Mouse (Mus musculus) cortical plate, adult 2 months (tissue): ENCODE results near the gene Clhc1. TPM values are rescaled to one million over a fixed set of nuclear protein-coding genes. Genes with fewer than 3 reads are reported as not detected.

Experiments
- H3K27ac ChIP-seq: fragments of 200-500 bp; 2 replicates; pipeline ENCODE4 v1.5.1; 2012; ENCODE audit warnings: low read length, control low read depth, inconsistent platforms; ENCODE audit not compliant: insufficient read depth
- H3K4me1 ChIP-seq: fragments of 200-500 bp; 2 replicates; pipeline ENCODE4 v1.6.1; 2011; ENCODE audit warnings: low read length; ENCODE audit not compliant: control insufficient read depth, insufficient read depth
- H3K4me3 ChIP-seq: fragments of 200-500 bp; 2 replicates; pipeline ENCODE4 v1.5.1; 2011; ENCODE audit warnings: mild to moderate bottlenecking, low read length, control low read depth; ENCODE audit not compliant: insufficient read depth
- CTCF ChIP-seq: fragments of 200-500 bp; IDR thresholded peaks from 2 replicates; pipeline ENCODE4 v1.5.1; 2011; ENCODE audit warnings: mild to moderate bottlenecking, control low read depth, low read length; ENCODE audit not compliant: insufficient read depth; ENCODE audit errors: extremely low read depth
- POLR2A ChIP-seq: fragments of 200-500 bp; IDR thresholded peaks from 2 replicates; pipeline ENCODE4 v1.6.1; 2011; ENCODE audit warnings: mild to moderate bottlenecking, low read length, control low read depth; ENCODE audit not compliant: insufficient read depth; ENCODE audit errors: extremely low read depth
- polyA plus RNA-seq: library from polyadenylated mRNA; depleted of rRNA; stranded (reverse); fragments of >200 nt; gene quantifications from 2 replicates; pipeline ENCODE4 v1.2.3, GENCODE M21; 2012; rRNA removed

Gene Clhc1
- polyA plus RNA-seq, 1 experiment = 0.13 TPM

- Histone ChIP-seq H3K27ac (no peak overlapping the region), H3K4me1 (no peaks in the 10 kb centered on the region), H3K4me3 (no peak overlapping the region)
- TF ChIP-seq POLR2A (no peak), CTCF (no peak)
Observed at GRCm38 (mm10) chr11:29607465-29607990, 59.8 kb downstream of the Clhc1 start.

DNA sequence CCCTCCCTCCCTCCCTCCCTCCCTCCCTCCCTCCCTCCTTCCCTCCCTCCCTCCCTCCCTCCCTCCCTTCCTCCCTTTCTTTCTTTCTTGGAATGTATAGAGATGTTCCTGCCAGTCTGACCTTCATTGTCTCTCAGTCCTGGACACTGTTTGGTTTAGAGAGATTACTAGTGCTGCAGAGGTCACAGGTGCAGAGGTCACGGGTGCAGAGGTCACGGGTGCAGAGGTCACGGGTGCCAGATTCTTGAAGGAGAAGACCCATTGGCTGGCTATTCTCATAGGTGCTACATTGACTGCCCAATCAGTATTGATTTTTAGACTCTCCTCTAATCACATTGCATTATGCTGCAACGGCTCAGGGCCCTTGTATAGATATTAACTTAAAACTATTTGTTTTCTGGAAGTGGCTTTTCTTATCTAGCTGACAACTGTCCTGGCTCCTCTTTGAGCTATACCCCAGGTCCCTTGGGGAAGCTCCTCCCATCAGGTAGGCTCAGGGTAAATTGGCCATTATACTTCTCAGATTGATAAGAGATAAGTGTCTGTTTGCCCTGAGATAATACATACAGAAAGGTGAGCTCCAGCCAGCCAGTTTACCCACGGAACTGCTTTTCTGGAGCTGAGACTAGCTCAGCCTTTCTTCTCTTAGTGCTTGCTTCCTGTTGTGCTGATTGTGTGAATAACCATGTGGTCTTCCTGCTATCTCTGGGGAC, 62.2 kb downstream of the Clhc1 start:
- H3K27ac ChIP-seq = no peak overlapping the region
- TF ChIP-seq CTCF (no peak), POLR2A (no peak)

GRCm38 (mm10) chr11:29612007-29612406, 64.3 kb downstream of the Clhc1 start:
- no peak overlapping the region for H3K4me3 ChIP-seq
- H3K27ac ChIP-seq = no peak overlapping the region
- TF ChIP-seq CTCF = no peak
- TF ChIP-seq POLR2A = no peak
- no peaks in the 10 kb centered on the region for H3K4me1 ChIP-seq

More for the DNA sequence above, 62.2 kb downstream of the Clhc1 start:
- Histone ChIP-seq H3K4me1 (no peaks in the 10 kb centered on the region), H3K4me3 (no peak overlapping the region)

DNA sequence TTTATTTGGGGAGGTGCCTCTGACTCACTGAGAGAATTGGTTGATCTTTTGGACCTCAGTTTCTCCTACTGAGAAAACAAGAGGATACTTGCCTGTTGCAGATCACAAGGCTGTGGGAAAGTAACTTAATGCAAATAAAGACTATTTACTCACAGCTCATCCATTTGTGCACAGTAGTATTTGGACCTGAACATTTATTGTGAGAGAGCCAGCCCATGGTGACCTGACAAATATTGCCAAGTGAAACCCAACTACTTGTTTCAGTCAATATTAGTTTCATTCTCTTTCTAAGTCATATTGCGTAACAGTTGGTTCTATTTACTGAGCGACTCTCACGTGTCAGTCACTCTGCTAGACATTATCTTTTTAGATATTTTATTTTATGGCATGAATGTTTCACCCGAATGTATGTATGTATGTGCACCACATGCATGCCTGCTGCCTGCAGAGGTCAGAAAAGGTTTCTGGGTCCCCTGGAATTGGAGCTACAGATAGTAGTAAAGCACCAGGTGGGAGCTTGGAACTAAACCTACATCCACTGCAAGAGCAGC, 65.5 kb downstream of the Clhc1 start:
- TF ChIP-seq CTCF = no peak
- TF ChIP-seq POLR2A = no peak
- no peaks in the 10 kb centered on the region for H3K4me1 ChIP-seq

DNA sequence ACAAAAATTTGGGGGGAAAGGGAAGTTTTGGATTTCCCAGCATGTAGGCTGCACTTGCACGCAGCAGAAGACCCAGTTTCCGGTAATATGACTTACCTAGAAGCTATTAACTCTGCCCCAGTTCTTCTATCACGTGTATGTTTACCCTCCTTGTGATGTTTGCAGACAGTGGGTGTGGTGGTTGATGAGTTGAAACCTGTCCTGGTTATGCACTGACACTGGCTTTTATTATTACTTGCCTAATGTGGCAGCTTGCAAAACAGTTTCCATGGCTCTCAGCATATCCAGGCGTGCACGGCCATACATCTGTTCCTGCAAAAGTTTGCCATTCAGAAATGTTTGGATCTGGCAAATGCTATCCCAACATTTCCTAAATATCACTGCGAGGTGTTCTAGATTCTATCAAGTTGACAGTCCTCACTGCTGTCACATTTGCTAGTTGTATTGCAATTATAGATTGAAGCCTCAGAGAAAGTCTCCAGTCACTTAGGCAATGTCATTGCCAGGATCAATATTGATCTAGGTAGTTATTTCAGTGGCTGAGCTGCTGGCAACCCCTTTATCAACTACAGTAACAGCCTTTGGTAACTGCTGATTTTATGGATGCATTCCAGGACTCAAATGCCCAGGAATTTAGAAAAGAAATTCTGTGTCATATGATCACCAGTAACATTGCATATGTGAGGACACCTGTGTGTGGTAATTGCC, 66.6 kb downstream of the Clhc1 start:
- H3K27ac ChIP-seq = no peak overlapping the region
- TF ChIP-seq CTCF (no peak), POLR2A (no peak)
- H3K4me3 ChIP-seq = no peak overlapping the region
- no peaks in the 10 kb centered on the region for H3K4me1 ChIP-seq

More for the DNA sequence above, 65.5 kb downstream of the Clhc1 start:
- no peak overlapping the region for H3K4me3 ChIP-seq
- H3K27ac ChIP-seq = 0 out of 2 replicates have a peak overlapping the region, but pooled peaks have one; percentile 66

- Histone ChIP-seq H3K27ac (peak overlapping the region; percentile 94), H3K4me1 (no peaks in the 10 kb centered on the region; the same call in 1 of the 2 replicates), H3K4me3 (no peak overlapping the region)
- no peak for TF ChIP-seq POLR2A
- TF ChIP-seq CTCF = no peak
Observed at GRCm38 (mm10) chr11:29622030-29622790, 74.5 kb downstream of the Clhc1 start.

DNA sequence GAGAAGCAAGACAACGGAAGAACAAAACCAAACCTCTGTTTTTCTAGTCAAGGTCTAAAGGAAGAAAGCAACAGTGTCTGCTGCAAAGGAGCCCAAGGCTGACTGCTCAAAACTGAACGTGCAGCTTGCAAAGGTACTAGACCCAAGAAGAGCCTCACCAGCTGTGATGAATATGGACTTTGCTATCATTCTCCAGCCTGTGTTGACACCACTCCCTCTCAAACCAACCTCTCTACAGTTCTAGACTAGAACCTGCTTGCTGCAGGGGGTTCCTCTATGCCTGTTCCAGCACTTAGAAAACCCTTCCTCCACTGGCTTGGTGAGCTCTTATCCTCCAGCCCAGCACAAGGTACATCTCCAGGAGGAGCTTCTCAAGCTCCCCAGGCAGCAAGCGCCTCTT, 75.6 kb downstream of the Clhc1 start:
- TF ChIP-seq POLR2A (no peak), CTCF (no peak)
- no peak overlapping the region for H3K4me3 ChIP-seq
- peak overlapping the region; percentile 45 for H3K27ac ChIP-seq
- no peaks in the 10 kb centered on the region; the same call in 1 of the 2 replicates for H3K4me1 ChIP-seq

- TF ChIP-seq CTCF (no peak), POLR2A (no peak)
- no peaks in the 10 kb centered on the region; the same call in 1 of the 2 replicates for H3K4me1 ChIP-seq
- no peak overlapping the region for H3K27ac ChIP-seq
- no peak overlapping the region for H3K4me3 ChIP-seq
Observed at GRCm38 (mm10) chr11:29626541-29626940, 78.8 kb downstream of the Clhc1 start.

DNA sequence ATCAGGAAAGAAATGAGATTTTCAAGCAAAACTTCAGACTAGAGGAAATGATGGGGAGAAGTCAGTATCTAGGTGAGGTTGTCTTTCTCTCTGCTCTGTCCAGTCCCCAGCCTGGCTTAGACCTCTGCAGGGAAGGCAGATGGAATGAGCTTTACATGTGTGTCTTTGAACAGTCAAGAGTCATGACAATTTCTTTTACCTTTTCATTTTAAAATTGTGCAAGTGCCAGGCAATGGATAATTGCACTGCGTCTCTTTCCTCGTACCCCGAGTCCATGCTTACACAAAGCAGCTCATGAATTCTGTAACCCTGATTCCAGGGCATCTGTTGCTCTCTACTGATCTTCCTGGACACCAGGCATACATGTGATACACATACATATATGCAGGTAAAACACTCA, 80.0 kb downstream of the Clhc1 start:
- Histone ChIP-seq H3K4me3 (no peak overlapping the region), H3K4me1 (no peaks in the 10 kb centered on the region), H3K27ac (no peak overlapping the region)
- TF ChIP-seq POLR2A (no peak), CTCF (no peak)

Other genes with a start within 250 kb of the Clhc1 start
- gene Ccdc88a, start 174.3 kb upstream of the Clhc1 start, polyA plus RNA-seq = 18.7 and 19.0 TPM in 2 replicates
- 4.0 and 4.5 TPM in 2 replicates for gene Prorsd1, start 32.9 kb upstream of the Clhc1 start, polyA plus RNA-seq
- 22.9 and 25.4 TPM in 2 replicates for gene Mtif2, start 21.5 kb upstream of the Clhc1 start, polyA plus RNA-seq
- gene Rps27a, start 159 bp downstream of the Clhc1 start, polyA plus RNA-seq = 605 and 617 TPM in 2 replicates
- 569 and 594 TPM in 2 replicates for gene Rtn4, start 145.0 kb downstream of the Clhc1 start, polyA plus RNA-seq